Mouse (Mus musculus) intestine, embryonic 16.5 days (tissue): ENCODE results near the gene Lgi4. TPM values are rescaled to one million over a fixed set of nuclear protein-coding genes. Genes with fewer than 3 reads are reported as not detected.

Experiments used
- ATAC-seq: fragments of 200-750 bp; cut with Nextera tagmentation; 2 replicates; pipeline ENCODE4 v1.8.0; 2017; ENCODE audit warnings: moderate TSS enrichment, moderate library complexity
- H3K27ac ChIP-seq: fragments of 300-500 bp; sonication (generic); 2 replicates; pipeline ENCODE4 v1.5.1; 2014; ENCODE audit warnings: mild to moderate bottlenecking, low read length
- H3K27me3 ChIP-seq: fragments of 300-500 bp; sonication (generic); replicated peaks from 2 replicates; pipeline ENCODE4 v1.6.1; 2014; ENCODE audit warnings: low read length, control low read depth, mixed read lengths; ENCODE audit not compliant: control insufficient read depth, insufficient read depth
- H3K36me3 ChIP-seq: fragments of 300-500 bp; sonication (generic); 2 replicates; pipeline ENCODE4 v1.6.1; 2014; ENCODE audit warnings: low read length, control low read depth; ENCODE audit not compliant: control insufficient read depth, insufficient read depth
- H3K4me1 ChIP-seq: fragments of 300-500 bp; sonication (generic); 2 replicates; pipeline ENCODE4 v1.6.1; 2014; ENCODE audit warnings: low read length, control low read depth, mixed read lengths; ENCODE audit not compliant: control insufficient read depth, insufficient read depth
- H3K4me2 ChIP-seq: fragments of 300-500 bp; sonication (generic); 2 replicates; pipeline ENCODE4 v1.6.1; 2014; ENCODE audit warnings: low read depth, low read length, control low read depth
- H3K4me3 ChIP-seq: fragments of 300-500 bp; sonication (generic); 2 replicates; pipeline ENCODE4 v1.5.1; 2014; ENCODE audit warnings: mild to moderate bottlenecking, low read length
- H3K9ac ChIP-seq: fragments of 300-500 bp; sonication (generic); 2 replicates; pipeline ENCODE4 v1.6.1; 2014; ENCODE audit warnings: low read depth, low read length
- H3K9me3 ChIP-seq: fragments of 300-500 bp; sonication (generic); 2 replicates; pipeline ENCODE4 v1.6.1; 2016; ENCODE audit warnings: low read length, control low read depth; ENCODE audit not compliant: control insufficient read depth
- WGBS: fragments of 180-500 bp; shearing (Covaris S2); extraction: QIAGEN DNeasy Blood & Tissue Kit; methylation state at CpG from one replicate; pipeline ENCODE4 v1.1.7; 2014; 5-methylcytosine and 5-hydroxymethylcytosine counted together
- polyA plus RNA-seq: library from polyadenylated mRNA; unstranded; fragments of >200 nt; fragmentation: Nextera tagmentation; extraction: Ambion mirVana; gene quantifications from 2 replicates; pipeline ENCODE4 v1.2.1, GENCODE M21; 2015

Lgi4 gene
- polyA plus RNA-seq, 1 experiment from 2014 or later, result 0.83 TPM

DNA sequence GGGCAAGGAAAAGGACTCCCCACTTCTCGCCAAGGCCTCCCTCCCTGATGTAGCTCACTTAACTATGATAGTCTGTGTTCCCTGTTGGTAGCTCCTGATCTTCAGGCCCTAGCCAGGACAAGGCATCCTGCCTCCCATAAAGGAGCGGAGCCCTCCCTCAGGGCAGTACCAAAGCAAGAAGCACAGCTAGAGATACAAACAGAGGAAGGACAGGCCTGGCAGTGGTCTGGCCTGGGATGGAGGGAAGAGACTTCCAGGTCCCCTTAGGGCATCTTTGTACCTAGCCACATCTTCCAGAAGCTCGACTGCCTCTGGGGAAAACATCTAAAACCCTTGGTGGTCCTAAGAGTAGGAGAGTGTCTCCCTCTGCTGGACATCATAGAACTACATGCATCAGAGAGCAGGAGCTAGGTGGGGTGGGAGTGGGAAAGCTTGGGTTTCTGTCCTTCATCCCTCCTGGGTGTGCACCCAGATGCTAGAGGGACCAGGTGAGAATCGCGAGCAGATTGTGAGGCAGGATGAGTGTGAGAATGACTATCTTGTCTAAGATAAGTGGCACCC, 18.8 kb downstream of the Lgi4 start:
- H3K4me2 ChIP-seq, result no peak overlapping the region
- no peak overlapping the region for H3K4me3 ChIP-seq
- H3K9me3 ChIP-seq, result no peaks in the 10 kb centered on the region
- no peaks in the 10 kb centered on the region for H3K27me3 ChIP-seq
- no peaks in the 10 kb centered on the region for H3K36me3 ChIP-seq
- ATAC-seq, result no peak
- H3K9ac ChIP-seq, result no peak overlapping the region
- peaks cover 12% of the 10 kb centered on the region; the same call in 1 of the 2 replicates for H3K4me1 ChIP-seq
- no peak overlapping the region for H3K27ac ChIP-seq
- 36% methylated on average over 5 of the region's 5 CpGs for WGBS

DNA sequence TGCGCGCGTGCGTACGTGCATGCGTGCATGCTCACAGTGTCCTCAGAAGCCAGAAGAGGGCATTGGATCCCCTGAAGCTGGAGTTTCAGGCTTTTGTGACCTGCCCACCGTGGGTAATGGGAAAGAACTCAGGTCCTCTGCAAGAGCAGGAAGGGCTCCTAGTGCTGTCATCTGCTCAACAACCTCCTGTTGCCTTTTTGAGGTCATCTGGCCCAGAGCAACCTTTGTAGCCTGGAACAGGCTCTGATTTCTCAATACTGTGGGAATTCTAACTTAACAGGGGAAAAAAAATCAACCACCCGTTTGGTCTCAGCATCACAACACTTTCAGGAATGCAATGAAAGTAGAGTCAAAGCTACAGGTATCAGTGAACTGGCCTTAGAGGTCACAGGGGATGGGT, 20.5 kb downstream of the Lgi4 start:
- no peak overlapping the region for H3K4me3 ChIP-seq
- WGBS, result 86% methylated on average over 8 of the region's 8 CpGs
- no peaks in the 10 kb centered on the region for H3K27me3 ChIP-seq
- no peaks in the 10 kb centered on the region for H3K36me3 ChIP-seq
- ATAC-seq, result no peak
- no peak overlapping the region for H3K9ac ChIP-seq
- no peaks in the 10 kb centered on the region for H3K9me3 ChIP-seq
- peaks cover 8% of the 10 kb centered on the region; the same call in 1 of the 2 replicates for H3K4me1 ChIP-seq
- no peak overlapping the region for H3K27ac ChIP-seq
- no peak overlapping the region for H3K4me2 ChIP-seq

DNA sequence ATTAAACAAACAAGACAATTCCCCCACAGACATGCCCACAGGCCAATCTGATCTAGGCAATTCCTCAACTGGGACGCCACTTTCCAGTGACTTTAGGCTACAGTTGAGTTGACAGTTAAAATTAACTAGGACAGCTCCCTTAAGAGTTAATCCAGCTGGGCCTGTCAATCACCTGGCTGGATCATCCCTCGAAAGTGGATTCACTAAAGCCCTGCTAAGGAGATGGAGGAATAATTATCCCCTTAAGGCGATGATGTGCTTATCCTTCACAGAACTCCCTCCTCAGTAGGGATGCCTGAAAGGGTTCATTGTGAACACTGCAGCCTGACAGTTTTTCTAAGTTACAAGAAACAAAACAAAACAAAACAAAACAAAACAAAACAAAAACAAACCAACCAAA, 21.5 kb downstream of the Lgi4 start:
- no peak overlapping the region for H3K4me2 ChIP-seq
- no peak overlapping the region for H3K9ac ChIP-seq
- WGBS, result 68% methylated on average over 3 of the region's 3 CpGs
- no peaks in the 10 kb centered on the region for H3K9me3 ChIP-seq
- H3K4me3 ChIP-seq, result no peak overlapping the region
- H3K27me3 ChIP-seq, result no peaks in the 10 kb centered on the region
- H3K4me1 ChIP-seq, result peaks cover 8% of the 10 kb centered on the region; the same call in 1 of the 2 replicates
- ATAC-seq, result no peak
- H3K36me3 ChIP-seq, result no peaks in the 10 kb centered on the region
- no peak overlapping the region for H3K27ac ChIP-seq

DNA sequence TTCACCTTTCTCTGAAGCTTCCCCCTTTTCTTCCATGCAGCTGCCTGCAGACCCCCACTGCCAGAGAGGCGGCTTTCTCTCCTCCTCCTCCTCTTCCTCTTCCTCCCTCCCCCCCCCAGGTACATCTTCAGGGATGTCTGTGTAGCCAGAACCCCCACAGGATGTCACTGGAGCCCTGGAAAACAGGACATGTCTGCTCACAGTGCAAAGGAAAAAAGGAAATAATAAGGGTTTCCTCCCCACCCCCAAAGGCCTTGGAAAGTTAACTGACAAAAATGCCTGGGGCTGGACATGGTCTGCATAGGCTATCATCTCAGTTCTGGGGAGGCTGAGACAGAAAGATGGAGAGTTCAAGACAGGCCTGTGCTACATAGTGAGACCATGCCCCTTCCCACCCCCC, 22.0 kb downstream of the Lgi4 start:
- H3K27ac ChIP-seq, result no peak overlapping the region
- H3K4me1 ChIP-seq, result peaks cover 8% of the 10 kb centered on the region; the same call in 1 of the 2 replicates
- H3K4me3 ChIP-seq, result no peak overlapping the region
- no peak overlapping the region for H3K4me2 ChIP-seq
- no peak overlapping the region for H3K9ac ChIP-seq
- ATAC-seq, result no peak
- H3K36me3 ChIP-seq, result no peaks in the 10 kb centered on the region
- WGBS, result 50% methylated on average over 1 of the region's 1 CpGs
- no peaks in the 10 kb centered on the region for H3K9me3 ChIP-seq
- H3K27me3 ChIP-seq, result no peaks in the 10 kb centered on the region

DNA sequence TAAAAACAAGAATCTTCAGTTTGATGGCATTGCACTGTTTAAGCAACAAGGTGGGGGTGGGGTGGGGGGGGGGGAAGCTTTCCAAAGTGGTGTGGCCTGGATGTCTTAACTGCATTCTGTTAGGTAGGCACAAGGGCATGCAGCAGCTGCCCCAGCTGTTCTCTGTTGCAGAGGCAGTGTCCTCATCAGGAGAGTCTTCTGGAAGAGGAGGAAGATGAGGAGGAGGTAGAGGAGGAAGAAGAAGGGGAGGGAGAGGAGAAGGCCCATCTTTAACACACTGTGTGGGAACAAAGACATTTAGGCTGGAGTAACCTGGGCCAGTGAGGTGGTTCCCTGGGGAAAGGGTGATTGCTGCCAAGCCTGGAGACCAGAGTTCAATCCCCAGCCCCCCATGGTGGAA, 23.0 kb downstream of the Lgi4 start:
- Histone ChIP-seq H3K36me3 (no peaks in the 10 kb centered on the region), H3K9ac (no peak overlapping the region), H3K4me1 (0 out of 2 replicates have a peak, but pooled peaks cover 3% of the 10 kb centered on the region), H3K27me3 (no peaks in the 10 kb centered on the region), H3K27ac (no peak overlapping the region), H3K4me2 (no peak overlapping the region), H3K9me3 (no peaks in the 10 kb centered on the region), H3K4me3 (no peak overlapping the region)
- ATAC-seq, result no peak

DNA sequence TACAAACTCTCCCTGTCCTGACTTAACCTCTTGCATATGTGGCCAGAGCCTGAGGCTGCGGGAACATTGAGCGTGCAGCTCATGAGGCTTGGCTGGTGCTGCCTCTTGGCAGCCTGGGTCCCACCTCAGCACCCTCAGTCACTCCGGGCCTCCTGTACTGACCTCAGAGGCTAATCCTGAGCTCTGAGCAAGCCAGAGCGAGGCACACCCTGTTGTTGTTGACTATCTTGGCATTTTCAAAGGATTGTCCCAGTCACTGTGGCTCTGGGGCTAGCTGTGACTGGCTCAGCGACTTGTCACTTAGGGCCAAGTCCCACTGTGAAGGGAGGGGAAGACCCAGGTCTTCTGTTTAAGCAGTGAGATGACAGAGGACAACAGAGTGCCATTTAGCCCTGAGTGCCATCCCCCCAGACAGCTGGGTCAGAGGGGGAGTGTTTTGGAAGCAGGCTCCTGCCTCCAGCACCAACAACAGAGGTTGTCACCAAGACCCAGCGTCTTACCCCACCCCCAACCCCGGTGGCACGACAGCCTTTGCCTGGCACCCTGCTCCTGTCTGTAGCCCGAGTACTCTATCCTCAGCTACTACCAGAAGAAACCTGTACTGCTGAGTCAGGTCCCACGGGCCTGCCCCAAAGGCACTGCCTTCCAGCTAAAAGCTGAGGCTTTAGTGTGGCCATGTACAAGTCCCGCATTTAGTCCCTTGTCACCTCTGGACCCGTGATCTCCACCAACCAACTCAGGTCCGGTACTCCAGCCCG, 23.9 kb downstream of the Lgi4 start:
- Histone ChIP-seq H3K4me2 (no peak overlapping the region), H3K4me3 (no peak overlapping the region), H3K36me3 (no peaks in the 10 kb centered on the region), H3K9me3 (no peaks in the 10 kb centered on the region), H3K4me1 (0 out of 2 replicates have a peak, but pooled peaks cover 3% of the 10 kb centered on the region), H3K27me3 (no peaks in the 10 kb centered on the region), H3K27ac (no peak overlapping the region; the same call in 1 of the 2 replicates), H3K9ac (no peak overlapping the region)
- peak; percentile 21; the same call in 1 of the 2 replicates for ATAC-seq
- 62% methylated on average over 14 of the region's 14 CpGs for WGBS

DNA sequence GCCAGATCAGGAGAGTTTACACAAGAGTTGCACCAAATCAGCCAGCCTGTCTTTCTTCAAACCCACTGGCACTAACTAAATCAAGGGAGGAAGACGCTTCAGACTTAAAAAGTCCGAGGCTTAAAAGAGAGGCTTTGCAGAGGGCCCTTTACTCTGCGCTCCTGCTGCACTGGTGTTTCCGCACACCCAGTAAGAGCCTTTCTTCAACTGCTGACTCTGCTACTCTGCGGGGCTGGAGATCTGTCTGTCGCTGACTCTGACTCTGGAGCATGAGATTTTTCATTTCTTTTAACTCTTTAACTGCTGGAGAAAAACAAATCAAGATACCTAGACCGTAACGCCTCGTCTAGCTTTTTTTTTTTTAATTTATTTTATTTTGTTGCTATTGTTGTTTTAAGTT, 25.0 kb downstream of the Lgi4 start:
- H3K4me1 ChIP-seq, result 0 out of 2 replicates have a peak, but pooled peaks cover 3% of the 10 kb centered on the region
- no peak overlapping the region for H3K4me2 ChIP-seq
- WGBS, result 39% methylated on average over 9 of the region's 9 CpGs
- no peaks in the 10 kb centered on the region for H3K9me3 ChIP-seq
- no peak overlapping the region; the same call in 1 of the 2 replicates for H3K27ac ChIP-seq
- H3K36me3 ChIP-seq, result no peaks in the 10 kb centered on the region
- H3K27me3 ChIP-seq, result no peaks in the 10 kb centered on the region
- 0 out of 2 replicates have a peak, but pooled peaks have one; percentile 45 for ATAC-seq
- H3K4me3 ChIP-seq, result no peak overlapping the region
- H3K9ac ChIP-seq, result no peak overlapping the region

DNA sequence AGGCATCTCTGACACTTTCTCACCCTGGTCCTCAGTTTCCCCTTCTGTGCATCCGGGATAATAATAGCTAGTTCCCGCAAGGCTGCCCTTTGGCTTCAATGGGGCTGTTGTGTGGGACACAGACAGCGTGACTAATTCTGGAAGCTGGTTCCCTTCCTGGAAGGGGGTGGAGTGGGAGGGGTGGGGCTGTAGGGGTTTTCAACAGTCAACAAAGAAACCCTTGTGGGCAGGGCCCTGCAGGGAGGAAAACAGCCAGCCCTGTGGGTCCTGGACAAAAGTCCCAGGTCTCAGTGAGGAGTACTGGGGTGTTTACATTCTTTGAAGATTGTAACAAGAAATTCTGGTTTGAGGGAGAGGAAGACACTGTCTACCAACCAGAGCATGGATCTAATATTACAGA, 26.0 kb downstream of the Lgi4 start:
- Histone ChIP-seq H3K4me2 (no peak overlapping the region), H3K4me3 (no peak overlapping the region), H3K36me3 (no peaks in the 10 kb centered on the region), H3K27me3 (no peaks in the 10 kb centered on the region), H3K9ac (no peak overlapping the region), H3K27ac (0 out of 2 replicates have a peak overlapping the region, but pooled peaks have one; percentile 2), H3K4me1 (0 out of 2 replicates have a peak, but pooled peaks cover 3% of the 10 kb centered on the region), H3K9me3 (no peaks in the 10 kb centered on the region)
- peak; percentile 54 for ATAC-seq
- WGBS, result 49% methylated on average over 3 of the region's 3 CpGs

DNA sequence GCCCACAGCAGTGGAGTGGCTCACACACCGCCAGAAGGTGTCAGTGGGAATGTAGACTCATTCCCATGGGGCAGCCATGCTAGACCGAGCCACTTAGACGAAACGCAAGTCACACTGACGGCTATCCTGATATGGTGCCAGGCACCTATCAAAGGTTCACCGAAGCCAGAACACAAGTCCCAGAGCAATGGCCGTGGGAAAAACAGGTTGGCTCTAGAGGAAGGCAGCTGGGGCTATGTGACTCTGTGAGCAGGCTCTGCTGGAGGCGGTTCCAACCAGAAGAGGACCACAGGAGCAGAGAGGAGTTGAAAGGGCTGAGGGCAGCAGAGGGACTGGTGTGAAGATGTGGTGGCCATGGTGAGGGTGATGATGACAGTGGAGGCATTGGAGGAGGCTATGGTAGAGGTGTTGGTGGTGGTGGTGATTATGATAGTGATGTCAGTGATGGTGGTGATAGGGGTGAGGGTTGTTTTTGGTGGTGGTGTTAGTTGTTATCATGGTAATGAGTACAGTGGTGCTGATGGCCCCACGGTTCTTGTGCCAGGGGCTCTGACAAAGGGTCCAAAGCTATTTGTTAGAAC, 27.1 kb downstream of the Lgi4 start:
- ATAC-seq, result no peak
- Histone ChIP-seq H3K4me3 (no peak overlapping the region), H3K9ac (no peak overlapping the region), H3K4me1 (0 out of 2 replicates have a peak, but pooled peaks cover 3% of the 10 kb centered on the region), H3K9me3 (no peaks in the 10 kb centered on the region), H3K27me3 (no peaks in the 10 kb centered on the region), H3K4me2 (no peak overlapping the region), H3K27ac (no peak overlapping the region), H3K36me3 (no peaks in the 10 kb centered on the region)
- 87% methylated on average over 9 of the region's 9 CpGs for WGBS
